Mouse (Mus musculus): ENCODE data around the gene Shc3.

The Shc3 gene

DNA sequence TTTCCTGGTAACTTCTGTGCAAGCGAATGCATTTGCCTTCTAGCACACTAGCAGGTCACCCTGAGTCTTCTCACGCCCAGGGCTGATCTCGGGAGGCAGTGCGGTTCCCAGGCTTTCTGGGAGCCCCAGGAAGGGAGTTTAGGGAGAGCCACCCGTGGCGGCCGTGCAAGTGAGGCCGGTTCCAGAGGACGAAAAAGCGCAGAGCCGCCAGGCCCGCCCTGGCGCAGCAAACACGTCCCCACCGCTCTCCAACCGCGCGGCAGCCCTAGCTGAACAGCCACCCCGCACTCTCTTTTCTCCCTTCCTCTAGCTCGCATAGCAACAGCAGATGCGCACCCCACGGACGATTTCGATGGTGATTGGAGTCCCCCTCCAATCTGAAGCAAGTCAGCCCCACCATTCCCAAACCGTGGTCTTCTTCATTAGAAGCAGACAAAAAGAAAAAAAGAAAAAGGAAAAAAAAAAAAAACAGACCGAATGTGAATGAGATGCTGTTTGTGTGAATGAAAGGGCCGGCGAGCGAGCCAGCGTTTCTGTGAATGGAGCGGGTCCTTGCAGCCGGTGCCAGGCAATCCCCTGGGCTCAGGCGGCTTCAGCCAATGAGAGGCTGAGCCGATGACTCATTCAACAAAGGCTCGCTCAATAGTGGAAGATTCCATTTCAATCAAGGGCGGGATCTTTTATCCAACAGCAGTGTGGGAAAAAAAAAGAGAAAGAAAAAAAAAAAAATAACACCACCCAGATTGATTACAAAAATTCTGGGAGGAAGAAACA, at the start of gene Shc3:
Shc3 (minus strand) TSS at position 509 of the 774 bp plus-strand sequence.
- no peak for DNase-seq (ENCODE audit: low read depth, low spot score)

DNA sequence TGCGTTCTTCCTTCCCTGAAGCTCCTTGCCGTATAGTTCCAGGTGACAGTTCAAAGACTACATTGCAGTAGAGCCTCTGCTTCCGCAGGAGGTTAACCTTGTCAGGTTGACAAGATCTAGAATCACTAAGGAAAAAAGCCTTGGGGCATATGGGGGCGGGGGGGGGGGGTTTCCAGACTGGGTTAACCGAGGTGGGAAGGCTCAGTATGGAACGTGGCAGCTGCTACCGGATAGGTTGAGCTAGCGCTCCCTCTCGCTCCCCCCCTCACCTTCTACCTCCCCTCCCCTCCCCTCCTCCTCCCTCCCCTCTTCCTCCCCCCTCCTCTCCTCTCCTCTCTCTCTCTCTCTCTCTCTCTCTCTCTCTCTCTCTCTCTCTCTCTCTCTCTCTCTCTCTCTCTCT, 49.4 kb upstream of the Shc3 start:
- no peak for DNase-seq (ENCODE audit: low read depth, low spot score)

DNA sequence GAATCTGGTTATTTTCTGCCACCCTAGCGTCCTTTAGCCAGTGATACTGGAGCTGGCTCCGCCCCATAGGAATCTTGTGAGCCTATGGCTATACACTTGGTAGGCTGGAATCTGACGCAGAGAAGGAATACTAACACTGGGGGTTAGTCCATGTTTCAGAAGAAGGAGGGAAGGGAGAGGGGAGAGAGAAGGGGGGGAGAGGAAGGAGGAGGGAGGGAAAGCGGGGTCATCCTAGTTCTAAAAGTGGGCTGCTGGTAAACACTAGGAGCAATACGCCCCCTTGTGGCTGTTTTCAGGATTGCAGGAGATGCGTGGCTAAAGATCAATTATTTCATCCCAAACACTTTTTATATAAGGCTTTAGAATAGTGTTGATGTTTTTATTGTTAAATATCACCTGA, 48.6 kb upstream of the Shc3 start:
- DNase-seq (ENCODE audit: low read depth, low spot score), result peak; percentile 49

DNA sequence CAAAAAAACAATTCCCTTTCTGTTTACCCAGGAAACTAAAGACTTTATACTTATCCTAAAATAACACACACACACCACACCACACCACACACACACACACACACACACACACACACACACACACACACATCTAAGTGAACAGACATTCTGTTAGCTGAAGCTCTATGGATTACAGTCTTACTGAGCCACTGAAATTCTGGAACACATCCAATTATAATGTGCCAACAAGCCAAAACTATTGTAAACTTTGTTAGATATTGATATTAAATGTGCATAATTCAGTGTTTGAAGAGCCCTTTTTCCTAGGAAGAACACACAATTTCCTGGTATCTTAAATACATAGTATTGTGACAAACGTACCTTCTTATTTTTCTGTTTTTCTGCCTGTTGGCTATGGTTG, 48.1 kb upstream of the Shc3 start:
- DNase-seq (ENCODE audit: low read depth, low spot score), result no peak

- DNase-seq (ENCODE audit: low read depth, low spot score), result peak; percentile 42
Measured at GRCm38 (mm10) chr13:51616417-51617044, 47.3 kb upstream of the Shc3 start.

DNA sequence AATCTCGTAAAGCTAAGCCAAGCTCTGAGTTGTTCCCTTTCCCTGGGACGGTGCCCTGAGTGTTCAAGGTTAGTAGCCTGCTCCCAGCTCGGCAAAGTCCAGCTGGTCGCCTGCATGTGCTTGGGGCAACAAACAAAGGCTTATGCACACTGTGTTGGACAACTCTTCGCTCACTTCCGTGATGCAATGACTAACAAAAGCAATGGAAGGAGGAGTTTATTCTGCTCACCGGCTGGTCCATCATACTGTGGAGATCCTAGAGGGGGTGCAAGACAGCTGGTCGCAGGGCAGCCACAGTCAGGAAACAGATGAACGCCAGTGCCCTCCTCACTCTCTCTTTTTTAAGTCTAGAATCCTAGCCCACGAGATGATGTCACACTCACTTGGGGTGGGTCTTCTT, 46.6 kb upstream of the Shc3 start:
- DNase-seq (ENCODE audit: low read depth, low spot score), result no peak

DNA sequence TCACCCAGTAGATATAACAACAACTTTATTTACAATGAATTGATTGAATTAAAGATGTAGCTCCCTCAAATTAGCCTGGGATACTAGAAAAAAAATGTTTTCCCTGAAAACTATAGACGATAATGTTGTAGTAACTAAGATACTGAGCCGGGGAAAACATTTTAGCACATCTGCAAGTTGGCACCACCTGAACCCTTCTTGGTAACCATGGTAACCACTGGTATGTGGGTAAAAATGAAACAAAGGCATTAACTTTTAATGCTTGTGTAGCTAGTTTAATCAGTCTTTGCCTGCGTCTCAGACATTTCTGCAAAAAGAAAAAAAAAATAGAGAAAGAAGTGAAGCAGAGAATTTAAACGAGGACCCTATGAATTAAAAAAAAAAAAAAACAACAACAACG, 42.3 kb upstream of the Shc3 start:
- DNase-seq (ENCODE audit: low read depth, low spot score), result no peak

DNA sequence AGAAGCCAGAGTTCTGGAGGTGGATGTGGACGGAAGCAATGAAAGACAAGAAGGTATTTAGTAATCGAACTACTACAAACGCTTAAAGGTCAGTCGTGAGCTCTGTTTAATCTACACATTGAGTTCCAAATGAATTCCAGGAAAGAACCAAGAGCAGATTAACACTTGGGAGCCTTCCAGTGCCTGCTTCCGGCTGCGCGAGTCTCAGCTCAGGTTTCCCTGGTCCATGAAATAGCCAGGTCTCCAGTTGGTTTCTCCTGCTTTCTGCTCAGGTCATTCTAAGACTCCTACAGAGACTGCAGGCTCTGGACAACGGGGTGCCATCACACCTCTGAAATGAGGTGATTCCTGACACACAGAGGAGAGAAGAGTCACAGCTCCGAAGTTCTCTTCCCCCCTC, 41.8 kb upstream of the Shc3 start:
- DNase-seq (ENCODE audit: low read depth, low spot score), result no peak

DNA sequence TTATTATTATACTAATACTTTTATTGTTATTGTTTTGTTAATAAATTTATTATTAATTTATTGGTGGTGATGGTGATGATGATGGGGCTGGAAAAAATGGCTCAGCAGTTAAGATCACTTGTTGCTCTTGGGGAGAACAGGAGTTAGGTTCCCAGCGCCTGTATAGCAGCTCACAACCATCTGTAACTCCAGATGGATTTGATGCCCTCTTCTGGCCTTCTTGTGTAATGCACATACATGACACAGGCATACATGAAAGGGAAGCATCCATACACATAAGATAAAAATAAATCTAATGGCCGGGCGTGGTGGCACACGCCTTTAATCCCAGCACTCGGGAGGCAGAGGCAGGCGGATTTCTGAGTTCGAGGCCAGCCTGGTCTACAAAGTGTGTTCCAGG, 40.0 kb upstream of the Shc3 start:
- peak; percentile 8 for DNase-seq (ENCODE audit: low read depth, low spot score)

DNA sequence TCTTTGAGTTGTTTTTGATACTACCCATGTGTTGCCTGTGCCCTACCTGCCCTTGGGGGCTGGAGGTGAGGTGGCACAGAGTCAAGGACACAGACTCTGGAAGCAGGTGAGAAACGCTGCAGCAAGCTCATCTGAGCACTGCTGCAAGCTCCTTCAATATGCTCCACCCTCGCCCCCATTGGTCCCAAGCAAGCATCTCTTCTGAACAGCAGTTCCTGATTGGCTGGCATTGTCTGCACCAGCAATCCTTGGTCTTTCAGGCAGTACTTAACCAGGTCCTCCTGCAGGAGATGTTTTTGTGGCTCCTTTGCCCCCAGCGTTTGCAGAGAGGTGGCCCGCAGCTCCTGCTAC, 34.6 kb upstream of the Shc3 start:
- no peak for DNase-seq (ENCODE audit: low read depth, low spot score)

DNA sequence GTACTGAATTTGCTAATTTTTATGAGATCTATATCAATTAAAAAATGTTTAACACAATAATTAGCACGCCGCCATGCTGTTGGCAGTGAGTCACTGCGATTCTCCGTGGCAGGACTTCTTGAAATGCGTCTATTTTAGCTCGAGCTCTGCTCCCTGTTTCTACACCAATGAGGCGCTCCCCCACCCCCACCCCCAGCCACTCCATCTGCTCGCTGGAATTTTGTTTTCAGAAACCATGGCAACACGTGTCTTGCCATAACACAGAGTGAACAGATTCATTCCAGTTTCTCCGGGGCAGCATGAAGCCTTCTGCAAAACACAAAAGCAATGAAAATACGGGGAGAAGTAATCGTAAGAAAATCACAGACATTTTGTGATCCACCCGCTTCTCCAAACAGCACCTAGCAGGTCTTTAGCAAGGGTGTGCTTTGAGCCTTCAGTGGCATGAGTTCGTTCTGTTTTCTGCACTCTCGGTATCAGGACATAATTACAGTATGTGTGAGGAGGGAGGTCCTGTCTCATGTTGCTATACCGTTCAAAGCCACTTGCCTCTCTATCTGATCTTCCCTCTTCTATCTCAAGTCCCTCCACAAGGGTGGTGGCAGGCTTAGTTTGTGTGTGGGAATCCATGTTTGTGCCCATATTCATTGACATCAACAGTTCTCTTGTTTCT, 34.1 kb upstream of the Shc3 start:
- DNase-seq (ENCODE audit: low read depth, low spot score), result no peak

GRCm38 (mm10) chr13:51602764-51603163, 33.5 kb upstream of the Shc3 start:
- DNase-seq (ENCODE audit: low read depth, low spot score), result no peak

GRCm38 (mm10) chr13:51600169-51600568, 30.9 kb upstream of the Shc3 start:
- DNase-seq (ENCODE audit: low read depth, low spot score), result no peak

DNA sequence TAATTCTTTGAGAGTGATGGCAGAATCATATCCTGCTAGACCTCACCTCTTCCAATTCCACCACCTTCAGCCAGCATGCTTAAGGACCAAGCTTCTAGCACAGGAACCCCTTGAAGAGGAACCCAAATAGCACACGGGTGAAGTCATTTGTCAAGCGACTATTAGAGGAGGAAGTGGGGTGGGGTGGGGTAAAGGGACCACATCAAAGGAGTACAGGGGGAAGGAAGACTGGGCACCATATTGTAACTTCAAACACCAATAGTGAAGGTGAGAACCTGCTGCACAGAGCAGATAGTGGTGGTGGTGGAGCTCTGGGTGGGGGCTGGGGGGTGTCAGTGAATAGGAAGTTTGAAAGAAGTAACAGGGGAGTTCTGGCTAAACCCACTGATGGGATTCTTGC, 28.8 kb upstream of the Shc3 start:
- DNase-seq (ENCODE audit: low read depth, low spot score), result no peak

- DNase-seq (ENCODE audit: low read depth, low spot score), result no peak
Measured at GRCm38 (mm10) chr13:51595404-51595803, 26.2 kb upstream of the Shc3 start.

DNA sequence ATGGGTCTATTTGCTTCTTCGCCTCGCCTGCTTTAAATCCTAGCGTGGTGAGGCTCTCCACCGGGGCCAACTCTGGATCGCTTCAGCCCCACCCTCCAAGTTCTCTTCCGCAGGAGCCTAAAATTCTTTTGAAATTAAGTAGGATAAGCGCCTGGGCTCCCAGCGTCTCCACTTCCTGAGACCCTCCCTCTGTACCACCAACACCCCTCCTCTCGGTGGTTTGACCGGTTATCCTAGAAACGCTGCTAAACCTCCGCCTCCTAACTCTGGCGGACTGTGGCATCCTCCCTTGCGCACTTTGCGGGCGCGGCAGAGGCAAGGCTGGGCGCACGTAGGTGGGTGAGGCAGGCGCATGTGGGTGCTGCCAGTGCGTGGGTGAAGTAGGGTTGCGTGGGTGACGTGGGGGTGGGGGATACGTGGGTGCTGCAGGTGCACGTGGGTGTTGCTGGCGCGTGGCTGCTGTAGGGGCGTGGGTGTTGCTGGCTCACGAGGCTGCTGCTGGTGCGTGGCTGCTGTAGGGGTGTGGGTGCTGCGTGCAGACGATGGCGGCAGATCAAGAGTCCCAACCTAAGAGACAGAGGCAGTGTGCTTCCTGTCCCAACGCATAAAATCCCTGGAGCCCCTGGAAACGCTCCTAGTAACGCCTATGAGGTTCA, 25.6 kb upstream of the Shc3 start:
- no peak for DNase-seq (ENCODE audit: low read depth, low spot score)

- DNase-seq (ENCODE audit: low read depth, low spot score), result no peak
Measured at GRCm38 (mm10) chr13:51588005-51588404, 18.8 kb upstream of the Shc3 start.

DNA sequence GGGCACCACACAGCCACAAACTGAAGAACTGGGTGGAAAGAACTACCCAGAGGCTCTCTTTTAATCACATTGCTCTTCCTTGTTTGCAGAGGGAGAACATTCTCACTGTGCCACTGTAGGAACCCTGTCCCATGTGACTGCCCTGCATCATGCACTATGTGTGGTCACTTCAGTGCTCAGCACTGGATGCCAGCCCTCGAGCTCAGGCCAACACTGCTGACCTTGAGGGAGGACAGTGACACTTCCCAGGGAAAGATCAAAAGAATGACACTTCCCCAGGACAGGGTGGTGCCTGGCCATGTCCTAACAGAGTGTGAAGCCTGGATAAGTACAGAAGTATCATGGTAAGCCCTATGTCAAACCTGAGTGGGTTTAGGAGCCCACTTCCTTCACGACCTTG, 13.0 kb upstream of the Shc3 start:
- DNase-seq (ENCODE audit: low read depth, low spot score), result no peak

GRCm38 (mm10) chr13:51580263-51581044, 11.2 kb upstream of the Shc3 start:
- no peak for DNase-seq (ENCODE audit: low read depth, low spot score)

DNA sequence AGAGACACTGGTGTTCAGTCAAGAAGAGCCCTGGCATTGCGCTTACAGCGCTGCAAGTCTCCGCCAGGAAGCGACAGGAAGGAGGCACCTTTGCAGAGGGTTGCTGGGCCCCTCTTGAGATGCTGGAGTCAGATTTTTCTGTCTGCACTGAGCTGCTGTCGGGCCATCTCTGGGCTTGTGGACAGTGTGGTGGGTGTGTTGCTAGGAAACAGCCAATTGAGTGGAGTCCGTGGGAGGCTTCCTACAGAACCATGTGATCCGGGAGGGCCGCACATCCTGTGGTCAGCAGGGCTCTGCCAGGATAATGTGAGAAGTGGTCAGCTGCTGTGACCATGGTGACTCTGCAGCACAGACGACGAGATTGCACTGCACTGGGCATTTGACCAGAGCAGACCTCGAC, 4.6 kb upstream of the Shc3 start:
- no peak for DNase-seq (ENCODE audit: low read depth, low spot score)

GRCm38 (mm10) chr13:51570111-51570510, 892 bp upstream of the Shc3 start:
- DNase-seq (ENCODE audit: low read depth, low spot score), result no peak

GRCm38 (mm10) chr13:51569685-51570068, 458 bp upstream of the Shc3 start:
- DNase-seq (ENCODE audit: low read depth, low spot score), result no peak
